Mouse (Mus musculus) left cerebral cortex, adult 18-20 months (tissue): ENCODE measurements at regions not wholly inside any gene's neighbourhood (a gene's known extent, or its start where the extent isn't known, plus 50 kb on each side); places are given as distances from the start of the nearest gene placed in this dataset.
A peak's percentile ranks its signal among the peaks of the same experiment; 100 is the strongest.

Experiments
- DNase-seq, 2 experiments: peaks; one replicate each; pipeline ENCODE4 v3.0.0; 2021 to 2022; ENCODE audit warnings: low spot score in 2 of 2, mixed read lengths in 1 of 2

DNA sequence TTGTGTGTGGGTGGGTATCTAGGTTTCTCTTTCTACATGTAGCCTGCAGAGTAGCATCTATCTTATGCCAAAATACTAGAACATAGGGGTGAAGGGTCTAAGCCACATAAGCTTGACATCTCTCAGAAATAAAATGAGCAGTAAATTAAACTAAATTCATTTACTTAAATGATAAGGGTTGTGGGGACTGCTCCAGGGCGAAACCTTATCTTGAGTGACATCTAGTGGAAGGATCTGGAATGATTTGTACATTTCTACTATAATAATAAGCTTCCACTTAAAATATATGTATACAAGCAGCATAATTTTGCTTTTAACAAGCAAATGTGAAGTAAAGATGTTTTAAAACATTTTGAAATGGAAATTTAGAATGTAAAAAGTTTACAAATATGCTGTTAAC lies 271.4 kb downstream of the Vgll3 start:
- DNase-seq: no peak

- DNase-seq: no peak
Measured at GRCm38 (mm10) chr16:66092766-66093165, 277.7 kb downstream of the Vgll3 start.

DNA sequence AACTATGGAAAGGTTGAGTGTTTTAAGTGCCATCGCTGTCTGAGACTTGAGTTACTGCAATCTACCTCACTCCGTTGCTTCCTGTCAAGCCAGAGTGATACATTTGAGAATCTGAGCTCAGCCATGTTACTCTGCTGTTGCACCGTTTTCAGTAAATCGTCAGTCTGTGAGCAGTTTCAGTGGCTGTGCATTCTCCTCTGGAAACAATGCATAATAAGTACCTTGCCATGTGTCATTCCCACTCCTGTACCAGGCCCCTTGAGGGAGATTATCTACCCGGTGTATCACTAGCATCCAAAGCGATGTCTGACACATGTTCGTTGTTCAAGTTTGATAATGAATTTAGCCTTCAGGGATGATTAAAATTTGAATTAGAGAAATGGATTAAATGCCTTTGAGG lies 280.6 kb downstream of the Vgll3 start:
- no peak for DNase-seq

- no peak for DNase-seq
Measured at GRCm38 (mm10) chr16:66117930-66118329, 302.9 kb downstream of the Vgll3 start.

DNA sequence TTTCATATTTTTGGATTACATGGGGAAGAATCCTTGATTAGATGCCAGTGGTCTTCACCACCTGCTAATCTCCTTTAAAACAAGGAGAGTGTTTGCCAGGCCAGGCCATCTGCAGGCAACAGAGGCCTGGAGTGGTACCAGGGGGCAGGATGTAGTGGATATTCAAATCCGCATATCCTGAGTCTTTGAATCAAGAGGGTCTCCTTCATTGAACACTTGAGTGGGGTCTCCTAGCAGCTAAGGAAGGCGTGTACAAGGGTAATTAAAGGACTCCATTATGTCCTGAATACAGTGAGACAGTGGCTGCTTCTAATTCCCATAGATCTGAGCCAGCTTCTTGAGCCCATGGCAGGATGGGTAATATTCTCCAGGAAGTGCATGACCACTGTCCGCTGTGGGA lies 322.7 kb downstream of the Vgll3 start:
- no peak for DNase-seq

- no peak for DNase-seq
Measured at GRCm38 (mm10) chr16:66144765-66145164, 329.7 kb downstream of the Vgll3 start.

DNA sequence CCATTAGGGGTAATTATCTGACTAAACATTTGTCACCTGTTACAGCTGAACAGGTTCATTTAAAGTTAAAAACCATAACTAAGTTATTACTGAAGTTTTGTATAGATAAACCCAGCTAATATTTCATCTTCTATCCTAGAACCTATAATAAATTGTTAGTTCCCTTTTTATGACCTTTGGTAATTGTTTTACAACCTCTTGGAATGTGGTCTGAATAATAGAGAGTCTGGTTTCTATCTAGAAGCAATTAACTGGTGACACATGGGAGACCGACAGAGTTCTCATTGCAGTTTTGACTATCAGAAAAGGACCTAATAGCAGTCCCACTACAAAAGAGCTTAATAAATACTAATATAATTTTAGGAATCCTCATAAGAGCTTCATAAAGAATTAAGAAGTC lies 330.2 kb downstream of the Vgll3 start:
- no peak for DNase-seq

GRCm38 (mm10) chr16:66168289-66168688 lies 353.2 kb downstream of the Vgll3 start:
- no peak for DNase-seq

DNA sequence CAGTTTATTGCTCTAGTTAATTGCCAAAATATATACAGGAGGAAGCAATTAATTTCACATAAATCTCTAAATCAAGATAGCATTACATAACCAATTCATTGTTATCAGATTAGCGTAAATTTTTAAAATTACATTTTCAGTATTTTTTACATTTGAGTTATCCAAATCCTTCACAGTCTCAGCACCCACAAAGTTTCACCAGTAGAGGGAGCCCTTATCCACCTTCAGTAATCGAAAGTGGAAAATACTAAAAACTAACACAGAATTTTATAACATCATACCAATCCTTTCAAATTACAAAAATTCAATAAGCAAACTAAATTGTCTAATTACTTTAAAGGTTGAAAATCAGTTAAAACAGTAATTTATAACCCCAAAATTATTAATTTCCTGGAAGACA lies 375.7 kb downstream of the Vgll3 start:
- DNase-seq: peak; percentile 25 to 53

- no peak for DNase-seq
Measured at GRCm38 (mm10) chr16:66201406-66201805, 386.3 kb downstream of the Vgll3 start.
